10 mouse cellular contexts compared by ENCODE assay signal in the genomic region with DNA sequence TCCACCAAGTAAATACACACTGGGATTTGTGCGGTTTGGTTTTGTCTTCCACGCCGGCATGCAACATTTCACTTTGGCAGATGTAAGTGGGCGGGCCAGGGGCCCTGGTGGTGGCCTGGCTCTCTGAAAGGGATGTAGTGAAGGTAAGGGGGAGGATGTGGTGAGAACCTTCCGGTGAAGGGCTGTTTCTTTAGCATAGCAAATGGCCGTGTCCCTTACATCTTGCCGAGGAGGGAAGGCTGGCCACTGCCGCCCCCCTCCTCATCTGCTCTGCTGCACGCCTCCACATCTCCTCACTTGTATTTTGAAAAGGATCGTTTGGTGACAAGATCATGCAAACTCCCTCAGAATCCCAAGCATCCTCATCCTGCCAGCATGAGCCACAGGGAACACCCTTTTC. TPM values are rescaled to one million over a fixed set of nuclear protein-coding genes. Genes with fewer than 3 reads are reported as not detected.
DNase-seq lines count a peak whose midpoint lies in the region; ATAC-seq lines count a peak whose summit lies in the region.
"Had no signal": no experiment of that assay in that cellular context is flagged by ENCODE, and none has a peak within 500 bp of the region (broad histone marks: within the 10 kb centered on the region; RNA-seq: fewer than 3 reads in every experiment).

No protein-coding gene starts in this region.

- no peaks in the 10 kb centered on the region for H3K4me1 ChIP-seq in embryonic facial prominence, embryonic 14.5 days (ENCODE audit: control insufficient read depth, insufficient read depth, low read length)

- H3K4me3 ChIP-seq in embryonic facial prominence, embryonic 14.5 days (ENCODE audit: low read depth, low read length), result no peak overlapping the region
- H3K4me3 ChIP-seq: intestine, embryonic 15.5 days had no signal

- H3K27ac ChIP-seq in embryonic facial prominence, embryonic 14.5 days (replicated peaks; ENCODE audit: low read depth, low read length), result no peak overlapping the region
- H3K27ac ChIP-seq: intestine, embryonic 15.5 days had no signal

- no peak overlapping the region for H3K9ac ChIP-seq in embryonic facial prominence, embryonic 14.5 days (ENCODE audit: low read depth, low read length)
- H3K9ac ChIP-seq: intestine, embryonic 15.5 days had no signal

- no peaks in the 10 kb centered on the region for H3K36me3 ChIP-seq in embryonic facial prominence, embryonic 14.5 days (ENCODE audit: control insufficient read depth, insufficient read depth, low read length)
- H3K36me3 ChIP-seq: intestine, embryonic 15.5 days had no signal

- H3K9me3 ChIP-seq in embryonic facial prominence, embryonic 14.5 days (ENCODE audit: control insufficient read depth, low read length), result no peaks in the 10 kb centered on the region
- H3K9me3 ChIP-seq: intestine, embryonic 15.5 days had no signal

- no peak for ATAC-seq in embryonic facial prominence, embryonic 14.5 days (ENCODE audit: low read depth)
- ATAC-seq in neutrophil, adult 5-6 weeks (ENCODE audit: extremely low read depth, insufficient number of reproducible peaks, low FRiP score, poor library complexity, severe bottlenecking), result peak; percentile 66; the same call in 1 of the 2 replicates
- ATAC-seq: intestine, embryonic 15.5 days had no signal

- H3K4me2 ChIP-seq in embryonic facial prominence, embryonic 14.5 days (ENCODE audit: low read depth, low read length), result no peak overlapping the region
- H3K4me2 ChIP-seq: intestine, embryonic 15.5 days had no signal

- 24% methylated on average over 10 of the region's 10 CpGs for WGBS in embryonic facial prominence, embryonic 14.5 days

- peak; percentile 74 for DNase-seq in right cerebral cortex, adult 18-20 months
- DNase-seq in right cerebral cortex, postnatal 4 days, result no peak
- peak; percentile 22 to 31 for DNase-seq in CD8-positive naive resting alpha-beta T cell, adult 2 months (ENCODE audit: low read depth in 2 of 2, low spot score in 2 of 2)
- DNase-seq in embryonic facial prominence, embryonic 14.5 days (ENCODE audit: low spot score), result peak; percentile 23
- no peak for DNase-seq in urinary bladder, postnatal 10 days (ENCODE audit: low spot score)
- DNase-seq in gastrocnemius, postnatal 4 days (ENCODE audit: low spot score in 2 of 2), result no peak
- DNase-seq: gastrocnemius, postnatal 14 days; liver had no signal

- H3K27me3 ChIP-seq in embryonic facial prominence, embryonic 14.5 days (replicated peaks; ENCODE audit: control insufficient read depth, insufficient read depth, low read length), result no peaks in the 10 kb centered on the region
- H3K27me3 ChIP-seq: intestine, embryonic 15.5 days had no signal

RNA-seq across cellular contexts. Expression of a gene that starts 14.3 kb away (rescaled TPM):
- polyA plus RNA-seq in embryonic facial prominence, embryonic 14.5 days (2014; fragmentation: Nextera tagmentation; extraction: Ambion mirVana), result 19.3 and 20.7 TPM in 2 replicates
- 36.5 and 37.1 TPM in 2 replicates for total RNA-seq in neutrophil, adult 5-6 weeks (2017)
- 10 to 100 TPM; 11.5 to 12.7 TPM for total RNA-seq in gastrocnemius, postnatal 4 days (2021)

RNA-seq across cellular contexts. Expression of a gene that starts 30.2 kb away (rescaled TPM):
- polyA plus RNA-seq in embryonic facial prominence, embryonic 14.5 days (2014; fragmentation: Nextera tagmentation; extraction: Ambion mirVana), result 112 and 120 TPM in 2 replicates
- total RNA-seq in neutrophil, adult 5-6 weeks (2017), result 9.0 and 11.5 TPM in 2 replicates
- 10 to 100 TPM; 43.8 to 49.7 TPM for total RNA-seq in gastrocnemius, postnatal 4 days (2021)

RNA-seq across cellular contexts. Expression of a gene that starts 35.8 kb away (rescaled TPM):
- polyA plus RNA-seq in embryonic facial prominence, embryonic 14.5 days (2014; fragmentation: Nextera tagmentation; extraction: Ambion mirVana), result 76.7 and 87.7 TPM in 2 replicates
- not detected in 2 replicates for total RNA-seq in neutrophil, adult 5-6 weeks (2017)
- total RNA-seq in gastrocnemius, postnatal 4 days (2021), result 10 to 100 TPM; 40.4 to 43.0 TPM

RNA-seq across cellular contexts. Expression of a gene that starts 37.4 kb away (rescaled TPM):
- 13.7 and 14.6 TPM in 2 replicates for polyA plus RNA-seq in embryonic facial prominence, embryonic 14.5 days (2014; fragmentation: Nextera tagmentation; extraction: Ambion mirVana)
- total RNA-seq in neutrophil, adult 5-6 weeks (2017), result not detected in 2 replicates
- 1 to 10 TPM; 1.2 to 1.4 TPM for total RNA-seq in gastrocnemius, postnatal 4 days (2021)

RNA-seq across cellular contexts. Expression of a gene that starts 40.4 kb away (rescaled TPM):
- 166 and 186 TPM in 2 replicates for polyA plus RNA-seq in embryonic facial prominence, embryonic 14.5 days (2014; fragmentation: Nextera tagmentation; extraction: Ambion mirVana)
- total RNA-seq in neutrophil, adult 5-6 weeks (2017), result 89.5 and 94.5 TPM in 2 replicates
- total RNA-seq in gastrocnemius, postnatal 4 days (2021), result 100 to 1,000 TPM; 145 to 146 TPM

Comparison
In these comparisons a context has a peak if more than half of its experiments do, and no peak if none do; other contexts are left out.
1. DNase-seq: peak in right cerebral cortex, adult 18-20 months (single experiment), CD8-positive naive resting alpha-beta T cell, adult 2 months (2 of 2) and embryonic facial prominence, embryonic 14.5 days (single experiment); none in right cerebral cortex, postnatal 4 days (single experiment), urinary bladder, postnatal 10 days (single experiment) and gastrocnemius, postnatal 4 days (0 of 2).
2. RNA of a gene that starts 35.8 kb away (total RNA-seq): 40.4 to 43.0 TPM in gastrocnemius, postnatal 4 days; not detected in neutrophil, adult 5-6 weeks; every median in the first group is over 10 times any median in the second.